Mouse (Mus musculus): ENCODE results near the gene Mapkapk2.
"Not testable (repeated sequence)": the region's sequence is repeated elsewhere in the genome, so short reads cannot be mapped to it uniquely, and the experiment has no call there.

Gene Mapkapk2

GRCm38 (mm10) chr1:131097700-131098094 is at the start of gene Mapkapk2:
Gene Mapkapk2, minus strand, starts transcription at chr1:131097826.
- peak; percentile 82 to 88 for DNase-seq

GRCm38 (mm10) chr1:131146181-131146614 is 48.6 kb upstream of the Mapkapk2 start:
- no peak for DNase-seq

- DNase-seq: not testable (repeated sequence)
These were observed 47.6 kb upstream of the Mapkapk2 start for GRCm38 (mm10) chr1:131145222-131145621.

DNA sequence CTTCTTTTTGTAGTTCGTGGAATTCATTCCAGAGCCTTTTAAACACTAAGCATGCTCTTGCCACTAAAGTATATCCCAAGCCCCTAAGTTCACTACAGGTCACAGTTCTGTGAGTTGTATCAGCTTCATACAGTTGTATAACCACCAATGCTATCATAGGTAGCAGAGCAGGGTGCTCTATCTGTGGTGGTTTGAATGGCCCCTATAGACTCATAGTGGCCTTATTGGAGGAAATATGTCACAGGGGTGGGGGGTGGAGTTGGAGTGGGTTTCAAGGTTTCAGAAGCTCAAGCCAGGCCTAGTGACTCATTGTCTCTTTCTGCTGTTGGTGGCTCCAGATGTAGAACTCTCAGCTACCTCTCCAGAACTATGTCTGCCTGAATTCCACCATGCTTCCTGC is 44.8 kb upstream of the Mapkapk2 start:
- DNase-seq: no peak

DNA sequence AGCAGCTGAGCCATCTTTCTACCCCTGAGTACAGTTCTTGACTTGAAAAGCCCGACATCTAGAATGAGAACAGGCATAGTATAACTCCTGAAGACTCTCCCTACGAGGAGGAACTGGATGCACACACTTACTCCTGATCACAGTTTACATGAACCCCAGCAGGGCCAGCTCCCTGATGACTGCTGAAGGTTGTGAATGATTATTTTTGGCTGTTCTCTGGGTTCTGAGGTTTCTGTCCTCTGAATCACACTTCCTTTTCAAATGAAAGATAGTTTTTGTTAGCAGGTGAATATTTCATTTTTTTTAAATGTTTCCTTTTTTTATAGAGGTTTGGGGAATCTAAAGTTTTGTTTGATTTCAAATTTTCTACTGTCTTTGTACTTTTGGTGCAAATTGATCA is 43.8 kb upstream of the Mapkapk2 start:
- no peak for DNase-seq

DNA sequence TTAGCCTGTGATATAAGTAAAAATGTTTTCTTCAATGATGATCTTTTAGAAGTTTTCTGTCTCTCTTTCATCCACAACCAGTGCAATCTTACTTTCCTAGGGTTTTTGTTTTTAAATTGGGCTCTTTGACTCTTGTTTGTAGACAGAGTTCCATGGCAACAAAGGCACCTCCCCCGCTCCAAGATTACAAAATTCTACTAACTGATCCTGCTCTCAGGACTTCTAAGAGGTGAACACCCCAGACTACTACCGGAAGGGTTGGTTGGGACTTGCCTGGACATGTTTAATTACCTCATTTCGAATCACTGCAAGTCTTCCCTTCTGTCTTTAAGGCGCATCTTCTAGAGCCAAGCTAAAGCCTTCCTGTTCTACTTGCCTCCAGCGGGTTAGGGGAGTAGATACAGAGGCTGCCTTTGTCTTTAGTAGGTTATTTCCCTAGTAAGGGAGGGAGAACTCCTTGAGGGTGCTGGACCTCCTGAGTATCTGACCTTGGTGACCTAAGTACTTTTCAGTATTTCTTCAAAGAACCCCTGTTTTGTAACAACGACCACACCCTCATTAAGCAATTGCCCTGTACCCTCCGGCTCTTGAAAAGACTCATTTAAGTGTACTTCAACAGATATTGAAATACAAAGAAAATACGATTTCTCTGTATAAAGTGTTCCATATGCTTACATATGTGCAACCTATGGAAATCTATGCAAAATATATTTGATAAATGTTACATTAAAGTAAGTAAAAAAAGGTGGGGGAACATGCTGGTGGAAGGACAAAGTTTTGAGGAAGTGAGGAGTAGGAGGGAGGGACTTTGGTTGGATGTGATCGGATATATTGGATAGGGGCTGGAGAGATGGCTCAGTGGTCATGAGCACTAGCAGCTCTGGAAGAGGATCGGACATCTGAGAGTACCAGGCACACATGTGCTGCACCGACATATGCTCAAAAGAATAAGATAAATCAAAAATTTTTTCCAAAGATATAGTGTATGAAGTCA is 41.8 kb upstream of the Mapkapk2 start:
- DNase-seq: no peak

DNA sequence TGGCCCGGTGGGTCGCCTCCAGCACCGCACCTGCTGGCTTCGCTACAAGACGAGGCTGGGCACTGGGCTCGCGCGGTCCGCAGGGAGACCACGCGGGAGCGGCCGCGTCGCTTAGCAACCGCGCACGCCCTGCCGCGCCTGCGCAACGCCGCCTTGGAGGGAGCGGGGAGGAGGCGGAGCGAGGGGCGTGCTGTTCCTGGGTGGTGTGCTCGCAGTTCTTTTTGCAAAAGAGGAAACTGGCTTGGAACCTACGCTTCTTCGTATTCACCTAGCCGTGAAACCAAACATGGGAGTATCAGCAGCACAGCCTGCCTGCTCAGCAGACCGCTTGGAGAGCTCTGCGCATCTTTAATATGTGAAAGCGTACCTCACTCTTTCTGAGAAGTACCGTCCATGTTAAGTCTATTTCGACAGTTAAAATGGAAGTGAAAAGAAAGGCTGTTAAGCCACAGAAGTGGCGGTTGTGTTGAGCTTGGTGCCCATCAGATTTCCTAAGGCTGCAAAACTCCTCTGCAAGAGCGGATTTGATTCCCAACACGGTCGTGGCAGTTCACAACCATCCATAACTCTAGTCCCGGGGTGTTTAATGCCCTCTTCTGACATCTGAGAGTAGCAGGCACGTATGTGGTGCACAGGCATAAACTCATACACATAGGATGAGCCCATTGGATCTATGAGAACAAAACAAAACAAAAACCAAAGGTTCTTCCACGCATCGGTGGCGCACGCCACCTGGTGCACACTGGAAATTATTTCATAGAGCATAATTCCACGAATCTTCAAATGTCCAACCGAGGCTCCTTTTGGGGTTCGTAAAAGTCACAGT is 40.8 kb upstream of the Mapkapk2 start, which contains the start of gene Dyrk3:
TSS of gene Dyrk3 (minus strand) at position 150 of the 826 bp plus-strand sequence.
- peak; percentile 79 to 86 for DNase-seq

GRCm38 (mm10) chr1:131137717-131138118 is 40.1 kb upstream of the Mapkapk2 start:
- no peak for DNase-seq

DNA sequence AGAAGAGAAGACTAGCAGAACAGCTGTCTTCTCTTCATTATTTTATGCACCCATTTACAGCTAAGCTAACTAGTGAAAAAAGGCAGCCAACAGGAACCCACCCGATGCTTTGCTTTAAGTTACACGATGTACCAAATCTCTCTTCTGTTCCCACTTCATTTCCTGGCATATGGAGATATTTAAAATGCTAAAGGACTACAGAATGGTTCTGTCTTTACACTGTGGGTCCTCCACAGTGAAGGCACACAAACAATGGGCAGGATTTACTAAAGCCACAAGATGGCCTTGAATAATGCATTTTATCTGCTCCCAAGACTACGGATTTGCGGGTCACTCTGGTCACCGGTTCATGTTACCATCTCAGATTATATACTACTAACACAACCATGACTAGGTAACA is 39.5 kb upstream of the Mapkapk2 start:
- DNase-seq: no peak

DNA sequence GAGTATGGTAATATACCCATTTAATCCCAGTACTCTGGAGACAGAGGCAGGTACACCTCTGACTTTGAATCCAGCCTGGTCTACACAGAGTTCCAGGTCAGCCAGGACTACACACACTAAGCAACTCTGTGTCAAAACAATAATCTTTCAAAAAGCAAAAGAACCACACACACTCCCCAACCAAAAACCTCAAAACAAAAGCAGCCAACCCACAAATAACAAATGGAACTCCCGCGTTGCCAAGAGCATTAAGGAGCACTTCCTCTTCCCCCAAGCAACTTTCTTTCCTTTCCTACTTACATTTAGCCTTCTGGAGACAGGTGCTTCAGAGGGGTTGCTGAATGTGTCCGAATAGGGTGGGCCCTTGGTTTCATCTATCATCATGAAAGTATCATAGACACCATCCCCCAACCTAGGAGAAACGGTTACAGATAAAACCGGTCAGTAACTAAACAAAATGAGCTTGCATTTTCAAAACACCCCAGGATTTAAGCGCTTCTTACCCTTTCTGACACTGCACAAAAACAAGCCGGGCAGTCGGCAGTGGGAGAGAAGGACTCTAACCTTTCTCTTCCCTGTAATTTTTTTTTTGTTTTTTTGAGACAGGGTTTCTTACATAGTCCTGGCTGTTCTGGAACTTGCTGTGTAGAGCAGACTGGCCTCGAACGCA is 38.5 kb upstream of the Mapkapk2 start:
- DNase-seq: no peak

GRCm38 (mm10) chr1:131134942-131135522 is 37.4 kb upstream of the Mapkapk2 start:
- DNase-seq: no peak

DNA sequence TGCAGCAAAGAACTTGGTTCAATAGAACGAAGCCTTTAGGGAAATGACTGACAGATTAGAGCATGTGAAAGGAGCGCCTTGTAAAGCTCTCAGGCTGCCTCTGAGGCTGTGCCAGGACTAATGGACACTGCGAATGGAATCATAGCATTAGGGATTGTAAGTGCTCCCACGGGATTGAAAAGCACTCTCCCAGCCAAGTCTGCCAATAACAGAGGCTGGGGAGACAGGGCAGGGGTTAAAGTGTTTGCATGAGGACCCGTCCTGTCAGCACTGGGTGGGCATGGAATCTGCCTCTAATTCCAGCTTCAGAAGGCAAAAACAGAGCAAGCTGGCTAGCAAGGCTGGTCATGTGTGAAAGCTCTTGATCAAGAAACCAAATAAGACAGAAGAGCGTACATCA is 36.6 kb upstream of the Mapkapk2 start:
- DNase-seq: no peak

DNA sequence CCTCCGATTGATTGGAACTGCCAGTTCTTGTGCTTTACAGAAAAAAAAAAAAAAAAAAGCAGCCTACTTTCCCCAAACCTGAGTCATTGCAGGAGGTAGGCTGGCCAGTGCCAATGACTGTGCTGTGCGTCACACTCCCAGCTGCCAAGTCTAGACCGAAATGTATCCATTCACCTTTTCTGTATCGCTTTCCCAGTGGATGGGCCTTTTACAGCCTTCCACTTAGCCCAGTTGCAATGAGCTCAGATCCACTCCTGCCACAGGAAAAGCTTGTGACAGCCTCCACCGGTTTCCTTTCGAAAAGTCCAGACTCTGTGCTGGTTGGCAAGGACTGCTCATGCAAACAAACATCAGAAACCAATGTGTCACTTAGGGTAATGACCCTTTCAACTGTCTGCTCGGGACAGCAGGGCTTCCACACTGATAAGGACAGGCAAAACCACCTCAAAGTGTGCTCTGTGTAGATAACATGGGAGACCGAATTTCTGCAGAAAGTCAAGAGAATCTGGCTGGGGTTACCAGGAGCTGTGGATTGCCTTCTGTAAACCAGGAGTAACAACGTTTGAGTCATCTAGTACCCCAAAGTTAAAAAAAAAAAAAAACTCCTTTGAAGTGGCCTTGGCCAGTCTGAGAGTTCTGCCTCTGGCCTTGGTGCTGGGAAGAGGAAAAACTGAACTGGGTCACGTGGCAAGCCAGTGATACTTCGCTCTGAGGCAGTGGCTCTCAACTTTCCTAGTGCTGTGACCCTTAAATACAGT is 28.5 kb upstream of the Mapkapk2 start:
- no peak for DNase-seq

DNA sequence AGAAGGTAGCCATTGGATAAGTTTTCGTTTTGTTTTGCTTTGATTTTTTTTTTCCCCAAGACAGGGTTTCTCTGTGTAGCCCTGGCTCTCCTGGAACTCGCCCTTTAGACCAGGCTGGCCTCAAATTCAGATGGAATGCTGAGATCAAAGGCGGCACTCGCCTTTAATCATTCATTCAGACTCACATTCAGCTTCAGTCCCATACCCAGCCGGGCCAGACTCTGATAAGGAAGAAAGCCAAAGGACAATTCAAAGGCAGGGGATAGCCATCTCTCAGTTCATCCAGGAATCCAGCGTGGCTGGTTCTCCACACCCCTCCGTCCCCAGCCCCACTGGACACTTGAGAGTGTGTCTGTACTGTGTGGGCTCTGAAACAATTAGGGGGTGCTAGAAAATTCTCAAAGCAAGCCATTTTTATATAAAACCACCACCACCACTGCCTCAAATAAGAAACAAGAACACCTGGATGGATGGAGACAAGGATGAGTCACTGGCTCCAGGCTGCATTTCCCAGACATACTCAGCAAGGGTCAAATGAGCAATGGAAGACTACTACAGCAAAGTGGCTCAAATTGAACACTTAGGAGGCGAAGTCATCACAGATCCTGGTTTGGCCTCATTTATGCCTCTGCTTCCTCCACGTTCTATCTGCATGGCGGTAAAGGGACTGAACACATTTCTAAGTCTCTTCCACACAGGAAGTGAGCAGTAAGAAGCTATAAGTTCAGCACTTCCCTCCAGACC is 26.1 kb upstream of the Mapkapk2 start:
- DNase-seq: no peak

DNA sequence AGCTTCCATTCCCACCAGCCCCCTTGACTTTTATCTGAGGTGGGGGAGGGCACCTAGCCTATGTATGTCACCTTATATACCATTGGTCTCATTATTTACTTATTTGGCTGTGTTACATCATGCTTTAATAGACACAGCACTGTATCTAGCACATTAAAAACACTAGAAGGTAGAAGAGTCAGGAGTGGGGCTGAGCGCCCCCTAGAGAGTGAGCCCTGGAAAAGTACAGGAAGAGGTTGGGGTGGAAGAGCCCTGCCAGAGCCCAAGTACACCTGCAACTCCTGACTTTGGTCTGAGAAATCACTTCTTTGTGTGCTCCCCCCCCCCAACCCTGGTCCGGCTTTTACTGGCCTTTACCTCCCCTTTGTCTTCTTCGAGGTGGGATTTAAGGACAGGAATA is 24.4 kb upstream of the Mapkapk2 start:
- peak; percentile 17 to 31 for DNase-seq

DNA sequence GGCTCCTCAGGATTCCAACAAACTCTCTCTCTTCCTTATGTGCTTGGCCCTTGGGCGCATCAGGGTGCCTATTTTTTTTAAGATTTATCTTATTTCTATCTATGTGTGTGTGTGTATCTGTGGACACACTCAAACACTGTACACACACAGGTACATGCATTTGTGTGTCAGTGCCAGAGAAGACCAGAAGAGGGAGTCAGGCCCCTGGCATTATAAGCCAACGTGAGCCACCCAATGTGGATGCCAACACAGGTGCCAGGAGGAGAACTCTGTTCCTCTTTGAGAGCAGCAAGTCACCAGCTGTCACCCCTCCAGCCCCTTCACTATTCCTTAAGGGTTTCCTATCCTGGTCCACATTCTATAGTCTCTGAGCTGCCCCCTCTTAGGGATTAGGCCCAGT is 21.4 kb upstream of the Mapkapk2 start:
- no peak for DNase-seq

GRCm38 (mm10) chr1:131118530-131118929 is 20.9 kb upstream of the Mapkapk2 start:
- no peak for DNase-seq

DNA sequence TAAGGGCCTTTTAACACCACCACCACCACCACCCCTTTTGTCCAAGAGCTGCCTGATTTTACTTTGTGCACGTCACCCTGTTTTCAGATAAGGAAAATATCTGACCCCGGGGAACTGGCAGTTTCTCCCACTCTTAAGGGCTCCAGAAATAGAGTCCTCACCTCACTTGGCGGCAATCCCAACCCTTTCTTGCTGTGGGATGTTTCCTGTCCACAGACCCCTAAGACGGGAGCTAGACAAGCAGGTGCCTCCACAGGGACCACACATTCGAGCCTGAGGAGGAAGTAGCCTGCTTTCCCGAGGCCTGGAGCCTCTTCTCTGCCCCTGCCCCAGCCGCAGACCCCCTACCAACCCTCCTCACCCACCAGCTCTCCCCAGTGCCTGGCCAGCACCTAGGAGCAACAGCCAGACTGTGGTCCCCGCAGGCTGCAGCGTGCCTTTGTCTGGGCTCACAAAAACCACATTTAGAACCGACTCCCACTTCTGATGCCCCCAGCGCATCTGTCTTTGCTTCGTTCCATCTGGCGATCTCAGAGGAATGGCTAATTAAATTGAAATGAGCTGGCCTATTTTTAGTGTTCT is 18.9 kb upstream of the Mapkapk2 start:
- DNase-seq: peak in 1 of 2 experiments; percentile 24

- DNase-seq: peak; percentile 72 to 76
These were observed 18.3 kb upstream of the Mapkapk2 start for GRCm38 (mm10) chr1:131115932-131116331.

GRCm38 (mm10) chr1:131112576-131112975 is 14.9 kb upstream of the Mapkapk2 start:
- DNase-seq: no peak

All from cerebellum, postnatal 36 days (tissue).